Mouse (Mus musculus) Patski (cell line): ENCODE data around the gene Man2a2. TPM values are rescaled to one million over a fixed set of nuclear protein-coding genes. Genes with fewer than 3 reads are reported as not detected.
"Not testable (repeated sequence)": the region's sequence is repeated elsewhere in the genome, so short reads cannot be mapped to it uniquely, and the experiment has no call there.

ENCODE experiments used
- ATAC-seq: fragments of 100-300 bp; one replicate; pipeline ENCODE4 v1.8.0; 2021
- CTCF ChIA-PET: fragments of 350-600 bp; sonication (Branson Sonifier 250); formaldehyde crosslinking; loops from one replicate; lab custom pipeline; 2022; ENCODE audit warnings: inconsistent platforms; lab: Charles Lee
- POLR2A ChIA-PET: fragments of 350-600 bp; sonication (Branson Sonifier 250); formaldehyde crosslinking; loops from one replicate; lab custom pipeline; 2022; ENCODE audit warnings: antibody characterized with exemption, inconsistent platforms; lab: Charles Lee
- DNase-seq: peaks from one replicate; pipeline ENCODE4 v3.0.0-alpha.2; 2011; ENCODE audit warnings: low read depth, low spot score
- H3K27me3 ChIP-seq: fragments of 371-371 bp; one replicate; pipeline ENCODE4 v1.5.1; 2021
- CTCF ChIP-seq: fragments of 100-300 bp; IDR thresholded peaks from one replicate; pipeline ENCODE4 v1.5.1; 2021
- in situ Hi-C: fragments of 300-500 bp; cut with MboI; formaldehyde crosslinking; loops from 3 replicates; pipeline ENCODE4 v1.11.1; 2018; ENCODE audit warnings: low pct_unique_long_range_greater_than_20kb, mixed read lengths
- polyA plus RNA-seq: library from polyadenylated mRNA; unstranded; gene quantifications from one replicate; pipeline ENCODE4 v1.2.3, GENCODE M21; 2021

Man2a2 gene
- polyA plus RNA-seq, 1 experiment from 2014 or later: 129 TPM

- no peaks in the 10 kb centered on the region for H3K27me3 ChIP-seq
- no peak for TF ChIP-seq CTCF
- DNase-seq: no peak
- POLR2A ChIA-PET: interaction anchor here (0.6 kb wide), 1 partner anchor 9 kb away, joined by 3 read pairs; no protein-coding TSS in a partner anchor
- in situ Hi-C loops: no loop called here
- CTCF ChIA-PET: interaction anchor here (0.7 to 1.3 kb wide), 2 partner anchors 11 to 18 kb away, joined by 3 to 4 read pairs; partner anchors contain the start of gene Hddc3
- no peak for ATAC-seq
These were observed 45.8 kb downstream of the Man2a2 start for GRCm38 (mm10) chr7:80325292-80325868.

GRCm38 (mm10) chr7:80324816-80325119, 46.4 kb downstream of the Man2a2 start:
- POLR2A ChIA-PET: interaction anchor here (0.7 to 1.0 kb wide), 5 partner anchors 10 to 213 kb away, joined by 3 to 7 read pairs (median 4); no protein-coding TSS in a partner anchor
- H3K27me3 ChIP-seq, ATAC-seq, in situ Hi-C loops, DNase-seq: not testable (repeated sequence)
- CTCF ChIA-PET: interaction anchor here (0.8 to 1.3 kb wide), 2 partner anchors 13 to 18 kb away, joined by 3 to 4 read pairs; partner anchors contain the start of gene Hddc3

- no peak for TF ChIP-seq CTCF
- ATAC-seq: peak; percentile 95
- DNase-seq: peak; percentile 74
- ChIA-PET POLR2A (interaction anchor here (0.7 to 1.0 kb wide), 5 partner anchors 10 to 212 kb away, joined by 3 to 7 read pairs (median 4); no protein-coding TSS in a partner anchor), CTCF (interaction anchor here (0.8 to 1.3 kb wide), 4 partner anchors 8 to 19 kb away, joined by 3 to 7 read pairs (median 4); partner anchors contain the start of gene Hddc3)
- H3K27me3 ChIP-seq: no peaks in the 10 kb centered on the region
- in situ Hi-C loops: no loop called here
These were observed 46.9 kb downstream of the Man2a2 start, which contains the start of gene Rccd1 for GRCm38 (mm10) chr7:80324043-80324815. Gene Rccd1 (minus strand): TSS chr7:80324454.

GRCm38 (mm10) chr7:80323336-80323735, 47.8 kb downstream of the Man2a2 start:
- in situ Hi-C loops: no loop called here
- ChIA-PET CTCF (interaction anchor here (0.9 to 1.3 kb wide), 3 partner anchors 9 to 14 kb away, joined by 3 to 7 read pairs (median 4); no protein-coding TSS in a partner anchor), POLR2A (interaction anchor here (0.6 to 1.3 kb wide), 2 partner anchors 15 to 27 kb away, joined by 3 to 5 read pairs; no protein-coding TSS in a partner anchor)
- H3K27me3 ChIP-seq: no peaks in the 10 kb centered on the region
- TF ChIP-seq CTCF: no peak
- ATAC-seq: no peak
- no peak for DNase-seq

- in situ Hi-C loops: no loop called here
- TF ChIP-seq CTCF: no peak
- DNase-seq: no peak
- no peaks in the 10 kb centered on the region for H3K27me3 ChIP-seq
- ChIA-PET CTCF (interaction anchor here (1.0 to 1.2 kb wide), 2 partner anchors 9 to 180 kb away, joined by 3 read pairs; no protein-coding TSS in a partner anchor), POLR2A (no interaction called here)
- no peak for ATAC-seq
These were observed 51.2 kb downstream of the Man2a2 start for GRCm38 (mm10) chr7:80319846-80320496.

- ChIA-PET POLR2A (interaction anchor here (0.9 kb wide), 1 partner anchor 17 kb away, joined by 3 read pairs; no protein-coding TSS in a partner anchor), CTCF (interaction anchor here (1.0 kb wide), 1 partner anchor 18 kb away, joined by 3 read pairs; no protein-coding TSS in a partner anchor)
- no peak for DNase-seq
- in situ Hi-C loops: no loop called here
- no peak for TF ChIP-seq CTCF
- H3K27me3 ChIP-seq: no peaks in the 10 kb centered on the region
- no peak for ATAC-seq
These were observed 52.5 kb downstream of the Man2a2 start for GRCm38 (mm10) chr7:80318670-80319069.

- no peak for DNase-seq
- H3K27me3 ChIP-seq: no peaks in the 10 kb centered on the region
- ATAC-seq: no peak
- POLR2A ChIA-PET: interaction anchor here (0.9 to 1.4 kb wide), 2 partner anchors 17 to 203 kb away, joined by 3 to 4 read pairs; no protein-coding TSS in a partner anchor
- CTCF ChIA-PET: interaction anchor here (1.2 kb wide), 1 partner anchor 17 kb away, joined by 3 read pairs; no protein-coding TSS in a partner anchor
- in situ Hi-C loops: no loop called here
- TF ChIP-seq CTCF: no peak
These were observed 53.6 kb downstream of the Man2a2 start for GRCm38 (mm10) chr7:80317439-80318115.

GRCm38 (mm10) chr7:80315733-80316132, 55.4 kb downstream of the Man2a2 start:
- ChIA-PET CTCF (no interaction called here), POLR2A (no interaction called here)
- no peak for TF ChIP-seq CTCF
- DNase-seq (no peak), ATAC-seq (no peak)
- no peaks in the 10 kb centered on the region for H3K27me3 ChIP-seq
- in situ Hi-C loops: no loop called here

- TF ChIP-seq CTCF: no peak
- in situ Hi-C loops: no loop called here
- POLR2A ChIA-PET: no interaction called here
- no peaks in the 10 kb centered on the region for H3K27me3 ChIP-seq
- DNase-seq (no peak), ATAC-seq (no peak)
- CTCF ChIA-PET: interaction anchor here (0.9 to 1.6 kb wide), 2 partner anchors 9 to 12 kb away, joined by 3 to 4 read pairs; no protein-coding TSS in a partner anchor
These were observed 60.4 kb downstream of the Man2a2 start for GRCm38 (mm10) chr7:80310771-80311170.

GRCm38 (mm10) chr7:80307766-80308165, 63.4 kb downstream of the Man2a2 start:
- TF ChIP-seq CTCF: no peak
- ChIA-PET POLR2A (no interaction called here), CTCF (no interaction called here)
- in situ Hi-C loops: no loop called here
- H3K27me3 ChIP-seq: no peaks in the 10 kb centered on the region
- no peak for ATAC-seq
- no peak for DNase-seq
